Mouse (Mus musculus) cerebellum, adult 18-20 months (tissue): ENCODE results near the gene Pdzd2.

ENCODE experiments used
- DNase-seq, 2 experiments: peaks; one replicate each; pipeline ENCODE4 v3.0.0; 2021

Gene Pdzd2

GRCm38 (mm10) chr15:12468625-12469024, 271.1 kb downstream of the Pdzd2 start:
- no peak for DNase-seq

- no peak for DNase-seq
Measured at GRCm38 (mm10) chr15:12465748-12466147, 274.0 kb downstream of the Pdzd2 start.

GRCm38 (mm10) chr15:12456808-12457207, 282.9 kb downstream of the Pdzd2 start:
- DNase-seq = no peak

DNA sequence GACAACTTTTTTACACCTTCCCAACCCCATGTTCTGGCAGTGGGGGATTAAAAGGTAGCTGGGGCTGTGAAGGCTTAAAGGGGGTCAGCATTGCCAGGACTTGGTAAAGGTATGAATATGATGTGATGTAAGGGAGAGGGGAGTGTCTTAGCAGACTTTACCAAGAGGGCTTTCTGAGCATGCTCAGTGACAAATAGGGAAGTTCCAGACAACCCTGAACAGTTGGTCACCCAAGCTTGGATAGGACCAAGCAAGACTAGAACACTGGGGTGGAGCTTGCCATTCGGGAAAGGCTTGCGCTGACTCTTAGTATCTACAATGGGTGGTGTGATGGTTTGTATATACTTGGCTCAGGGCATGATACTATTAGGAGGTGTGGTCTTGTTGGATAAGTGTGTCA, 286.4 kb downstream of the Pdzd2 start:
- no peak for DNase-seq

DNA sequence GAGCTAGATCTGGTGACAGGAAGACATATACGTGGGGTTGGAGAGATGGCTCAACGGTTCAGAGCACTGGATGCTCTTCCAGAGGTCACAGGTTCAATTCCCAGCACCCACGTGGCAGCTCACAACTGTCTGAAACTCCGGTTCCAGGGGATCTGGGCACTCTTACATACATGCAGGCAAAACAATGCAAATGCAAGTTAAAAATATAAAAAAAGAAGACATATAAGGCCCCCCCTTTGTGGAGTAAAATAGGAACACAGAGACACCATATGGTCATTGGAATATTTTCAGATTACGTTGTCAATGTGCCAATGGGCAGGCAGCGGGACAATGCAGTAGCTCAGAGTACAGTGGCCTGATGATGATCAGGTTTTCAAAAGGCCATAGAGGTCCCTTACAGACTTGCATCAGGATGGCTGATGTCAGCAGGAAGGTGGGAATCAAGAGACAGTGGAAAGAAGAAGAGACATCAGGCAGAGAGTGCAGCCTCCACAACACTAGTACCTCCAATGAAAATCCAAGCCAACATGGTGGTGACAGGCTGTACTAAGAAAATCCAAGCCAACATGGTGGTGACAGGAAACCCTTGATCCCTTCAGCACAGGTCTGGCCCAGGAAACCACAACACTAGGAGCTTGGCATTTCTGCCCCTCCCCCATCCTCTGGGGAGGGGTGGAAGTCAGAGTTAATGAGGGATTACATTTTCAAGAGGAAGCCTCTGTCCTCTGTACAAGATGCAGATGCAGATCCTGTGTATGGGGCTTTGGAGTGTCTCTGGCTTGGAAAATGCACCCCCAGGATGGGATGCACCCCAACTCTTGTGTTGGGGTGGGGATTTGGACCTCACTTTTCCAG, 287.4 kb downstream of the Pdzd2 start:
- DNase-seq = peak; percentile 34 to 50

- DNase-seq = peak; percentile 62 to 68
Measured at GRCm38 (mm10) chr15:12451448-12451847, 288.3 kb downstream of the Pdzd2 start.

- peak in 1 of 2 experiments; percentile 30 for DNase-seq
Measured at GRCm38 (mm10) chr15:12450790-12451189, 288.9 kb downstream of the Pdzd2 start.

GRCm38 (mm10) chr15:12449321-12449720, 290.4 kb downstream of the Pdzd2 start:
- DNase-seq = no peak

- no peak for DNase-seq
Measured at GRCm38 (mm10) chr15:12447021-12447434, 292.7 kb downstream of the Pdzd2 start.

- DNase-seq = no peak
Measured at GRCm38 (mm10) chr15:12444551-12444950, 295.2 kb downstream of the Pdzd2 start.

DNA sequence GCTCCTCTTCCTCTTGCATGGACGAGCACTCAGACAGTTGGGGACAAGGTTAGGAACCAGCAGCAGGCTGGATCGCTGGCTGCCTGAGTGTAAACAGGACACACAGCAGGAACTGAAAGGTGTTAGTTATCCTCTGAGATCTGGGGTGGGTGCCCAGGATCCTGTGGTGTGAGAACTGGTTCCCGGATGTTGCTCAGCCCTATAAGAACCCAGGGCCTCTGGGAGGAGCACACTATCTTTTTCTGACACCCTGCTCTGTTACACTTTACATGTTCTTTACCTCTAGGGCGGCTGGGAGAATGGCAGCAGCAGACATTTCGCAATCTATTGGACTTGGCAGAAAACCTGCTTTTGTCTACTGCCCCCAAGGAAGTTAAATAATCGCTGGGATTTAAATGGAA, 300.4 kb downstream of the Pdzd2 start:
- peak in 1 of 2 experiments; percentile 17 for DNase-seq

- no peak for DNase-seq
Measured at GRCm38 (mm10) chr15:12438691-12439090, 301.0 kb downstream of the Pdzd2 start.

- no peak for DNase-seq
Measured at GRCm38 (mm10) chr15:12438081-12438480, 301.6 kb downstream of the Pdzd2 start.

GRCm38 (mm10) chr15:12435910-12436309, 303.8 kb downstream of the Pdzd2 start:
- DNase-seq = no peak

GRCm38 (mm10) chr15:12433893-12434599, 305.7 kb downstream of the Pdzd2 start:
- no peak for DNase-seq

- no peak for DNase-seq
Measured at GRCm38 (mm10) chr15:12432879-12433278, 306.8 kb downstream of the Pdzd2 start.

- no peak for DNase-seq
Measured at GRCm38 (mm10) chr15:12432320-12432719, 307.4 kb downstream of the Pdzd2 start.

DNA sequence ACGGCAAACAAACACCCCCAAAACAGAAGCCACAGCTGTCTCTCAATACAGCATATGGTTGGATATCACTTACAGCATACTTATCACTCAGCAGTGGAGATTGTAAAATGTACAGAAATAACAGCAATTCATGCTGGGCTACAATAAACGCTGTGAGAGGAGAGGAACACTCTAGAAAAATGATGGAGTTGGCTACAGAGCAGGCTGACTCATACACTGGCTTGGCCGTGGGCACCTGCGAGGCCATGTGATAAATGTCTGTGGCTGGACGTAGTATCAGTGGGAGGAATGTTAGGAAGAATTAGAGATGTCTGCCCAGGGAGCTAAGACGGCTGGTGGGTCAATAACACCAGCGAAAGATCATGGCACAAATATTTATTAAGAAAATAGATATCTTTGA, 308.0 kb downstream of the Pdzd2 start:
- no peak for DNase-seq

DNA sequence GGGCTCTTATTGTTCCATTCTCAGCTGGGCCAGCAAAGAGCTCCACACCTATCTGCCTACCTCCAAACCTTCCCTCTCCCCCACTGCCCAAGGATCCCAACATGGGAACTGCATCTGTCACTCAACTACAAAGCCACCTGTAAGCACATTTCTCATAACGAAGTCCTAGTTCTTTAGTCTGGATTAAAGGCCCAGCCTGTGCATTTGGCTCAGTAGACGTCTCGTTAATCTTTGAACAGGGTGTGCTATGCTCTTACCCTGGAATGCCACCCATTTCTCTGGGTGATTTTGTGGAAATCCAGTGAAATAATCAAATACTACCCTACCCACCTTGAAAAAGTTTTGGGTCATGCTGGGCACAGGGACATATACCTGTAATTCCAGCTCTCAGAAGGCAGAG, 308.5 kb downstream of the Pdzd2 start:
- no peak for DNase-seq

DNA sequence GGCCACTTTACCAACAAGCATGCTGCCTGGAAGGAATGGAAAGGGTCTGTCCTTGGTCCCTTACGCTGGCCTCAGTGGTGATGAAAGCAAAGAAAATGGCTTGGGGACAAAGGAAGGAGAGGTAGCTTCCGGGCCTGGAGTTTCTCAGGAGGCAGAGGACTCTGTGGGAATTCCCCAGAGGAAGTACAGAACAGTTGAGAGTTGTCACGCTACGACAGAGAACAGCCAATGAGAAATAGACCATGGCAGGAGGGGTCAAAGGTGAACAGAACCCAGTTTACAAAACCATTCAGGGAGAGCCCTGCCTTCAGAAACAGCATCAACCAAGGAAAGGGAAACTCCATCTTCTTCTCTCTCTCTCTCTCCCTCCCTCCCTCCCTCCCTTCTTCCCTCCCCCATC, 309.1 kb downstream of the Pdzd2 start:
- no peak for DNase-seq

- no peak for DNase-seq
Measured at GRCm38 (mm10) chr15:12429572-12430431, 309.9 kb downstream of the Pdzd2 start.

GRCm38 (mm10) chr15:12427818-12428217, 311.9 kb downstream of the Pdzd2 start:
- DNase-seq = no peak

DNA sequence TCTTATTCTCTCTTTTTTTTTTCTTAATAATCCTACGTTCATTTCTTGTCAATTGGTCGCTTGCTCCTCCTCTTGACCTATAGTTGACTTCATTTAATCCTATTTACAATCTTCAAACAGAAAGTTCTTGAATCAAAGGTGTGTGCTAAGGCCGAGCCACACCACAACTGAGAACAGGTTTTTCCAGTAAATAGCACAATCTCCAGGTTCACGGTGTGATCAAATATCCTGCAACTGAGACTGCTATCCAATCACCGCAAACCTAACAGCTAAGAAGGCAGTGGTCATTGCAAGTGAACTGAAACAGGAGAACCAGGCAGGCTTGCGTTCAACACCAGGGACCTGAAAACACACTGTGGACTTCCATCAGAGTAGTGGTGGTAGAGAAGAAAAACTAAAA, 313.4 kb downstream of the Pdzd2 start:
- no peak for DNase-seq
